Mouse (Mus musculus) myocyte (in vitro differentiated cells): ENCODE results near the gene Cyb5b.

Experiments
- CEBPB ChIP-seq: IDR thresholded peaks from 2 replicates; pipeline ENCODE4 v1.6.1; 2011; ENCODE audit warnings: mild to moderate bottlenecking, moderate library complexity; ENCODE audit not compliant: poor library complexity, insufficient read depth, severe bottlenecking
- MAX ChIP-seq: IDR thresholded peaks from one replicate; pipeline ENCODE4 v1.6.1; 2011; ENCODE audit warnings: low read depth, mild to moderate bottlenecking, control low read depth
- MYOD1 ChIP-seq, 3 experiments: IDR thresholded peaks; one replicate each; pipeline ENCODE4 v1.6.1; 2011; ENCODE audit warnings: control low read depth in 2 of 3, low read depth in 2 of 3, mild to moderate bottlenecking in 2 of 3, moderate library complexity in 1 of 3; ENCODE audit not compliant: insufficient read length in 2 of 3, control insufficient read depth in 1 of 3
- POLR2A ChIP-seq: IDR thresholded peaks from one replicate; pipeline ENCODE4 v1.6.1; 2011; ENCODE audit warnings: low read depth, mild to moderate bottlenecking, control low read depth, moderate library complexity; ENCODE audit not compliant: insufficient read length
- REST ChIP-seq: IDR thresholded peaks from one replicate; pipeline ENCODE4 v1.6.1; 2011; ENCODE audit warnings: mild to moderate bottlenecking, control low read depth, moderate library complexity; ENCODE audit not compliant: insufficient read depth, insufficient read length
- SRF ChIP-seq: IDR thresholded peaks from one replicate; pipeline ENCODE4 v1.6.1; 2011; ENCODE audit warnings: low read depth; ENCODE audit not compliant: control insufficient read depth, insufficient read length
- TCF3 ChIP-seq: IDR thresholded peaks from one replicate; pipeline ENCODE4 v1.6.1; 2011; ENCODE audit warnings: low read depth, control low read depth; ENCODE audit not compliant: insufficient read length
- USF1 ChIP-seq: IDR thresholded peaks from one replicate; pipeline ENCODE4 v1.6.1; 2011; ENCODE audit warnings: low read depth, mild to moderate bottlenecking, control low read depth, moderate library complexity

DNA sequence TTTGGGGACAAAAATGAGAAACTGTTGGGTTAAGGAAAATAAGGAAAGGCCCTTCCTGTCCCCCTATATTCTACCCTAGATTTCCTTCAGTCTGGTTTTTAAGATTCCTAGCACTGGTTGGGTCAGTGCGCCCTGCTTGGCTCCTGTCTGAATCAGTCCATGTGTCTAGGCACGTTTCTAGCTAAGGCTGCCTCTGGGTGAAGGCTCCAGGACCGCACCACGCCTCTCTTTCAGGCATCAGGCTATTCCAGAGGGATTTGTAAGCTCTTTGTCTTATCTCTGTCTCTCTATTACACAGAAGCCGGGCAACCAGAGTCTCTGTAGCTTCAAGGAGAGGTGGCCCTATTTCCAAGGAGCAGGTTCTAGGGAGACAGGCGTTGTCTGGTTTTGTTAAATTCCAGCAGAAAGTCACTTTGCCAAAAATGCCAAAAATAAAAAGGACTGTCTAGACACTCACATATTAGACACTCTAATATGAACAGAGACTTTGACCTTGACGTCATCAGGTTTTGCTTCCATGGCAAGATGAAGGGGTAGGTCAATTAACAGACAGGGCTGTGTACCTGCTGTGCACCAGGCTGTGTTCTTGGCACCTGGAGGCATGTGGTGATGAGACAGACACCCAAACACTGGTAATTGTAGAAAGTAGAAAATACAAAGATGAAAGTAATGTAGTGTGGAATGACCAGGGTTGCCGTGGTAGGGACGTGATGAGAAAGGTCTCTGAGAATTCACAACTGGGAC is 56.5 kb downstream of the Cyb5b start:
- TF ChIP-seq POLR2A (no peak), MYOD1 (IDR thresholded peaks at IDR 0.05; ENCODE audit: control insufficient read depth in 1 of 3, insufficient read length in 2 of 3, low read depth in 2 of 3) (no peak), MAX (no peak), USF1 (no peak), SRF (no peak), TCF3 (no peak), CEBPB (no peak), REST (no peak)
